Mouse (Mus musculus) hindbrain, embryonic 13.5 days (tissue): ENCODE results near the gene Ssbp3. TPM values are rescaled to one million over a fixed set of nuclear protein-coding genes. Genes with fewer than 3 reads are reported as not detected.

Experiments used
- ATAC-seq: fragments of 200-750 bp; cut with Nextera tagmentation; 2 replicates; pipeline ENCODE4 v1.8.0; 2017; ENCODE audit warnings: moderate TSS enrichment; ENCODE audit not compliant: low FRiP score
- H3K27ac ChIP-seq: fragments of 300-500 bp; sonication (generic); 2 replicates; pipeline ENCODE4 v1.5.1; 2015; ENCODE audit warnings: inconsistent platforms, mild to moderate bottlenecking, moderate library complexity
- H3K27me3 ChIP-seq: fragments of 300-500 bp; sonication (generic); 2 replicates; pipeline ENCODE4 v1.6.1; 2015; ENCODE audit warnings: mild to moderate bottlenecking, inconsistent platforms
- H3K36me3 ChIP-seq: fragments of 300-500 bp; sonication (generic); 2 replicates; pipeline ENCODE4 v1.6.1; 2015; ENCODE audit warnings: mild to moderate bottlenecking, inconsistent platforms
- H3K4me1 ChIP-seq: fragments of 300-500 bp; sonication (generic); replicated peaks from 2 replicates; pipeline ENCODE4 v1.6.1; 2015; ENCODE audit warnings: inconsistent platforms
- H3K4me2 ChIP-seq: fragments of 300-500 bp; sonication (generic); 2 replicates; pipeline ENCODE4 v1.6.1; 2015; ENCODE audit warnings: inconsistent platforms, mild to moderate bottlenecking, moderate library complexity
- H3K4me3 ChIP-seq: fragments of 300-500 bp; sonication (generic); 2 replicates; pipeline ENCODE4 v1.5.1; 2015; ENCODE audit warnings: mild to moderate bottlenecking, inconsistent platforms
- H3K9ac ChIP-seq: fragments of 300-500 bp; sonication (generic); 2 replicates; pipeline ENCODE4 v1.6.1; 2015; ENCODE audit warnings: mild to moderate bottlenecking, inconsistent platforms
- H3K9me3 ChIP-seq: fragments of 300-500 bp; sonication (generic); 2 replicates; pipeline ENCODE4 v1.6.1; 2016; ENCODE audit warnings: inconsistent platforms
- WGBS: fragments of 180-500 bp; shearing (Covaris S2); methylation state at CpG from one replicate; pipeline ENCODE4 v1.1.7; 2015; 5-methylcytosine and 5-hydroxymethylcytosine counted together
- polyA plus RNA-seq: library from polyadenylated mRNA; unstranded; fragments of >200 nt; fragmentation: Nextera tagmentation; extraction: Ambion mirVana; gene quantifications from 2 replicates; pipeline ENCODE4 v1.2.1, GENCODE M21; 2015

Ssbp3 gene
- 179 and 180 TPM in 2 replicates for polyA plus RNA-seq

DNA sequence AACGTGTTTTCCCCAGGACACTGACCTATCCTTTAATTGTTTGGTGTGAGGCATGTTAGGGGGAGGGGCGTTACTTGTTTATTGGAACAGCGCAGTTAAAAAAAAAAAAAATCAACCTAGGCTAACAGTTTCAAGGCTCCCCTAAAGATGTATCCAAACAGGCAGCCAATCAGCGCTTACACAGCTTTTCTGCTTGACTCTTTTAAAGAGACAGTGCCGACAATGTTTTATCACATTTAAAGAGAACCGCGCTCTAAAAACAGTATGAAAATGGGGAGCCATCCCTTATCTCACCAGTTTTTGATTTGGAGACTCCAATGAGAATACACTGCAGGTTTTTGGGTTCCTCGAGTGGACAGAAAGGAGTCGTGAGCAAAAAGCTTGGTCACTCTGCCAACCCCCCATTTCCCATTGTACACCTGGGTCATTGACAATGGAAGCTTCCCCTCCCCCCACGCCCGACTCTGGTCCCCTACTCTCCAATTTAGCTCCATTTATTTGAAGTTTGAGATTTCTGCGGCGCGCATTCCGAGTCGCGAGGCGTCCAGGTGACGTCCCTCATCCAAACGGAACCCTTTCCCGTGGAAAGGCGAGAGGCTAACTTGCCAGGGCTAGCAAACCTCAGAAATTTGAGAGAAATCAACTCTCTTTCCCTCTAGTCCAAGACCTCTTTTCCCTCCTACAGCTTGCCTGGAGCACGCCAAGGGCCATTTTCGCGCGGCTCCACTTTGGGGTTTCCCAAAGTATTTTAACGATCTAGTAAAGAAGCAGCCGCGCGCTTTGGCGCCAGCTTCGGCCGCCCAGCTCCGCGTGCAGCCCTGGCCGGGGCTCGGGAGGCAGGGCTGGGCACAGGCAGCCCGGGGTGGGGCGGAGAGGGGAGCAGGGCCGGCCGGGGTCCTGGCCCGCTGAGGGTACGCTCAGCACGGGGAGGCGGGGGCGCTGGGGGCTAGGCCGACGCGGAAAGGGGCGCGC is at the start of gene Ssbp3:
TSS of gene Ssbp3 (plus strand) at position 501 of the 972 bp plus-strand sequence.
- H3K4me3 ChIP-seq: peak within 1 kb of the TSS; percentile 100
- WGBS: under 1% methylated on average over 50 of the region's 51 CpGs
- H3K27me3 ChIP-seq: no peaks in the 10 kb centered on the region
- peaks cover 16% of the 10 kb centered on the region for H3K36me3 ChIP-seq
- no peaks in the 10 kb centered on the region for H3K9me3 ChIP-seq
- peaks cover 54% of the 10 kb centered on the region for H3K4me1 ChIP-seq
- H3K4me2 ChIP-seq: peak within 1 kb of the TSS; percentile 97
- peak within 1 kb of the TSS; percentile 100 for H3K27ac ChIP-seq
- ATAC-seq: peak; percentile 62
- peak within 1 kb of the TSS; percentile 100 for H3K9ac ChIP-seq

DNA sequence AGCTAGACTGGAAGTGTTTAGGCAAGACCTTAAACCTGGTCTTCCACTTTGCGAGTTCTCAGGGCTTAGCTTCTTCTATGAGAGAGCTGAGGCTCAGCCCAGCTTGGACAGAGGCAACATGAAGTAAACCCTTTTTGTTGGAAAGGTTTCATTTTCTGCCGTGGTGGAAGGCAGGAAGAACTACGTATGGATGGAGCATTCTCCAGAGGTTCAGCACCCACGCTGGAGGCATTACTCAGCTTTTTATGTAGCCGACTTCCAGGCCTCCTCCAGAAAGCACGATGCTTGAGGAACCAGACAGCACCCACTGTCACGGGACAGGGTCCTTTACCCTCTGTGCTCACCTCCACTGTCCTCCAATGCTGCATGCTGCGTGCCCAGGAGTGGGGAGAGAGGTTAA is 48.6 kb upstream of the Ssbp3 start:
- ATAC-seq: no peak
- Histone ChIP-seq H3K4me1 (peaks cover 37% of the 10 kb centered on the region), H3K27ac (no peak overlapping the region), H3K27me3 (0 out of 2 replicates have a peak, but pooled peaks cover 3% of the 10 kb centered on the region), H3K9ac (no peak overlapping the region), H3K4me3 (no peak overlapping the region), H3K9me3 (no peaks in the 10 kb centered on the region), H3K36me3 (no peaks in the 10 kb centered on the region), H3K4me2 (no peak overlapping the region)
- 83% methylated on average over 8 of the region's 8 CpGs for WGBS

DNA sequence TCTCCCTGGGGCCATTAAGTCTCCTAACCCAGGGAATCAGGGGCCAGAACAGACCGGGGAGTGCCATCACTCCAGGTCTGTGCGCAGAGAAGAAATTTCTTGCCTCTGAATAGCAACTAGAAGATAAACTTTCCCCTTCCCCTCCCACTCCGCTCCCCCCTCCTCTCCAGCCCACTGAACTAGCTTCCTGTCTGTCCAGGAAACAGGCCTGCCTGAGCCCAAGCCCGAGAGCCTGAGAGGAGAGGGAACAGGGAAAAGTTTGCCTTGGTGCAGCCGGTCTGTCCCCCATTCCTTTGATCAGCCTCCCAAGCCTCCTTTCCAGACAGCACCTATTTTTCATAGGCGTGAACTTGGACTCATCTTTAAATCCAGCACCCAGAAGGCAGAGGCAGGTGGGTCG is 48.2 kb upstream of the Ssbp3 start:
- Histone ChIP-seq H3K36me3 (no peaks in the 10 kb centered on the region), H3K9me3 (no peaks in the 10 kb centered on the region), H3K4me3 (no peak overlapping the region), H3K27me3 (0 out of 2 replicates have a peak, but pooled peaks cover 3% of the 10 kb centered on the region), H3K4me2 (no peak overlapping the region), H3K27ac (no peak overlapping the region), H3K9ac (0 out of 2 replicates have a peak overlapping the region, but pooled peaks have one; percentile 35), H3K4me1 (peaks cover 42% of the 10 kb centered on the region)
- 58% methylated on average over 7 of the region's 7 CpGs for WGBS
- ATAC-seq: no peak

DNA sequence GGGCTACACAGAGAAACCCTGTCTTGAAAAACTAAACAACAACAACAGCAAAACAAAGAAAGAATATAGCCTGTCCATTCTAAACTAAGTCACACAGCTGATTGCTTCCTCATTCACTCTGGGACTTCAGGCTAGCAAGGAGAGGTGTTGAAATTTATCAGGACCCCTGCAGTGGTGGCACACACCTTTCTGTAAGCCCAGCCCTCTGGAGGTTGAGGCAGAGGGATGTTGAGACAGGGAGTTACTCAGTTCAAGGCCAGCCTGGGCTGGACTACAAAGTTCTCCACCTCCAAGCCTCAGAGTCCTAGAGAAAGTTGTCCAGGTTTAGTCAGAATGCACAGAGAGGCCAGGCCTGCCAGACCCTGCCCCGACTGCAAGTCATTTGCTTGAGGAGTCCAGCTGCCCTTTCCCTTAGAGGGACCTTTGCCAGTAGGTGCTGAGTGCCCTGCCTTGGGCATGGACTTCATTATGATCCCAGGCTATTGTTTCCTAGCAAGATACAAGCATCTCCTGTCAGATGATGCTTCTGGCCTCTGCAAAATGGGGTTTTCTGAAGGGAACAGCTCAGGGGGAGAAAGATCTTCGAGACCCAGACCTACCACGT is 47.6 kb upstream of the Ssbp3 start:
- Histone ChIP-seq H3K27me3 (0 out of 2 replicates have a peak, but pooled peaks cover 3% of the 10 kb centered on the region), H3K9ac (no peak overlapping the region), H3K4me1 (peaks cover 42% of the 10 kb centered on the region), H3K27ac (0 out of 2 replicates have a peak overlapping the region, but pooled peaks have one; percentile 23), H3K4me2 (no peak overlapping the region), H3K4me3 (no peak overlapping the region), H3K36me3 (no peaks in the 10 kb centered on the region), H3K9me3 (no peaks in the 10 kb centered on the region)
- 25% methylated on average over 3 of the region's 3 CpGs for WGBS
- ATAC-seq: no peak

DNA sequence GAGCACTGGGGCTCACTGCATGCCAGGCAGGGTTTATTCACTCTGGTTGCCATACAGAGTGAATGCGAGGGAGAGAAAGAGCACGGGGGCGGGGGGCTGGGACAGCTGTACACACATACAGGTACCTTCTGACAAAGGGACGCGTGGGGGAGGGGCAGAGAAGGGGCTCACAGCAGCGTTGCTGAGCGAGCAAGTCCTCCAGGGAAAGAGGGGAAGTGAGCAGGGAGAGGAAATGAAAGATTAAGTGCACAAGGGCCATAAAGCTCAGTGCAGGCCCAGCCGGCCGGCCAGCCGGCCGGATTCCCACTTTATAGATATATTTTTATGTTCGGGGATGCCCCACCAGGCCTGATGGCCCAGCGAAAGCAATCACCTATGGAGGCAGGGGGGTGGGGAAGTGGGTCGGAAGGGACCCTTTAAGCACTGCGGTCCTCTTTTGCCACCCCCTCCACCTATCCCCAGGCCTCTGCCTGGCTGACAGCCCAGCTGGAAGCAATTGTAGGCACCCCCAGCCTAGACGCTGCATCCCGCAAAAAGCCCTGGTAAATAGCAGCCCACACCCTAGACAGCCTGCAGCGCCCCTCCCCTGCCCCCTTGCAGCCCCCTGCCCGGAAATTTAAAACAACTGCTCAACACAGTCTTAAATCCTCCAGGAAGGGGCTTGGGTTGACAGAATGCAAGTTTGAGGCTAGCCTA is 44.9 kb upstream of the Ssbp3 start:
- H3K4me2 ChIP-seq: no peak overlapping the region; the same call in 1 of the 2 replicates
- 9% methylated on average over 19 of the region's 19 CpGs for WGBS
- ATAC-seq: peak; percentile 53; the same call in 1 of the 2 replicates

DNA sequence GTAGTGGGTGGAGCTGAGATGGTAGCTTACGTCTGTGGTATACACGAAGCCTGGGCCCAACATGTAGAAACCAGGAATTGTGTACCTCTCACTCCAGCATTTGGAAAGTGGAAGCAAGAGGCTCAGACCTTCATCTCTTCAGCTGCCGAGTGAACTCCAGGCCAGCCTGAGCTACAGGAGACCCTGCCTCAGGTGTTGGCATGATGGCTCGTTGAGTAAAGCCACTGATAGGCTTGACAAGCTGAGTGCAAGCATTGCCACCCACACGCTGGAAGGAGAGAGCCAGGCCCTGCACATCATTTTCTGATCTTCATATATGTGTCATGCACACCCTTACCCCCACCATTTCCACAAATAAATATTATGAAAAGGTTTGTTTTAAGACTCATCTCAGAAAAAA is 44.1 kb upstream of the Ssbp3 start:
- H3K4me1 ChIP-seq: peaks cover 42% of the 10 kb centered on the region
- H3K4me3 ChIP-seq: no peak overlapping the region
- H3K9ac ChIP-seq: no peak overlapping the region
- no peaks in the 10 kb centered on the region for H3K36me3 ChIP-seq
- H3K27me3 ChIP-seq: 0 out of 2 replicates have a peak, but pooled peaks cover 3% of the 10 kb centered on the region
- H3K27ac ChIP-seq: peak overlapping the region; percentile 72
- H3K9me3 ChIP-seq: no peaks in the 10 kb centered on the region
- H3K4me2 ChIP-seq: no peak overlapping the region
- ATAC-seq: no peak
- WGBS: 63% methylated on average over 5 of the region's 5 CpGs

More for the DNA sequence above, 44.9 kb upstream of the Ssbp3 start:
- 0 out of 2 replicates have a peak, but pooled peaks cover 3% of the 10 kb centered on the region for H3K27me3 ChIP-seq
- 0 out of 2 replicates have a peak overlapping the region, but pooled peaks have one; percentile 49 for H3K9ac ChIP-seq
- no peak overlapping the region for H3K4me3 ChIP-seq
- no peaks in the 10 kb centered on the region for H3K9me3 ChIP-seq
- peak overlapping the region; percentile 72 for H3K27ac ChIP-seq
- H3K4me1 ChIP-seq: peaks cover 42% of the 10 kb centered on the region
- no peaks in the 10 kb centered on the region for H3K36me3 ChIP-seq

DNA sequence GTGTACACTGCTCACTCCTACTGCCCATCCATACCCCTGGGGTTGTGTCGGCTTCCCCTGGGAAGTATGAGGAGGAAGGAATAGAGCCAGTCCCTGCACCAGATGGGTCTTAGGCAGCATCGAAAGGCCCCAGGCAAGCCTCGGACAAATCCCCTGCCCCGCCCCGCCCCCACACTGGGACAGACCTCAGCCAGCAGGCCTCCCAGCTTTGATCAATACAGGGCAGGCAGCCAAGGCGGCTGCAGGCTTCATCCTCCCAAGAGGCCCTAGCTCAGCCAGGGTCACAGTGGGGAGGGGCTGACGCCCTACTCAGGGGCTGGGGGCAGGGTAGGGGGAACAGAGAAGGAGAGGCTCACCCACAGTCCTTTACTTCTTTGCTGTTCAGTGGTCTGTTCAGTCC is 43.7 kb upstream of the Ssbp3 start:
- Histone ChIP-seq H3K4me3 (no peak overlapping the region), H3K9ac (no peak overlapping the region; the same call in 1 of the 2 replicates), H3K9me3 (no peaks in the 10 kb centered on the region), H3K27ac (peak overlapping the region; percentile 72), H3K36me3 (no peaks in the 10 kb centered on the region), H3K27me3 (no peaks in the 10 kb centered on the region), H3K4me2 (no peak overlapping the region), H3K4me1 (peaks cover 42% of the 10 kb centered on the region)
- ATAC-seq: peak; percentile 81
- 3% methylated on average over 7 of the region's 7 CpGs for WGBS

DNA sequence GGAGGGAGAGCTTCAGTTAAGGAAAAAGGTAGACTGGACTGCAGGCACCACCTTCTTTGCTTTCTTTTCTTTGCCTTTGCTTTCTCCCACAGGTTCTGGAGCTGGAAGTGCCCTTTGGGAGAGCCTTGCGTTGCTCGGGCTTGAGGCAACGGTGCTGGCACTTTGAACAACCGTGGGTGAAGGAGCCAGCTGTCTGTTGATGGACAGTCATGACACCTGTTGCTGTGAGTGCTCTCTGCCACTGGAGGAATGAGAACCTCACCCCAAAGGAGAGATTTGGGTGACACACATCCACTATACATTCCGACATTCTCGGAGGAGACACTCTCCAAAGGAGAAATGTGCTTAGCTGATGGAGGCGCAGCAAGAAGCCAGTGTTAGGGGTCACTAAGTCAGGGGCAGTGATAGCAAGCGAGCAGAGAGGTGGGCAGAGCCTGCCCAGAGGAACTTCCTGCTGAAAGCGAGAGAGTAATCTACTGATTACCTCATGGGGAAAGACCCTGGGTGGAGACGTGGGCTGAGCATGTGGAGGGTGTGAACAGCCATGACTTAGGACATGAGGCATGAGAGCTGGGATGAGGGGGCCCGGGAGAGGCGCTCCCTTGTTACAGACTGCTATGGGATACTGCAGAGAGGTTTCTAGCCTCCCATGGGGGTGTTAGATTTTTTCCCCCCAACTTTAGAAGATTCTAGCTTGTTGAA is 41.6 kb upstream of the Ssbp3 start:
- Histone ChIP-seq H3K36me3 (no peaks in the 10 kb centered on the region), H3K4me3 (no peak overlapping the region), H3K4me2 (no peak overlapping the region), H3K27ac (no peak overlapping the region), H3K27me3 (no peaks in the 10 kb centered on the region), H3K4me1 (peaks cover 32% of the 10 kb centered on the region), H3K9ac (no peak overlapping the region), H3K9me3 (no peaks in the 10 kb centered on the region)
- 78% methylated on average over 12 of the region's 12 CpGs for WGBS
- no peak for ATAC-seq

DNA sequence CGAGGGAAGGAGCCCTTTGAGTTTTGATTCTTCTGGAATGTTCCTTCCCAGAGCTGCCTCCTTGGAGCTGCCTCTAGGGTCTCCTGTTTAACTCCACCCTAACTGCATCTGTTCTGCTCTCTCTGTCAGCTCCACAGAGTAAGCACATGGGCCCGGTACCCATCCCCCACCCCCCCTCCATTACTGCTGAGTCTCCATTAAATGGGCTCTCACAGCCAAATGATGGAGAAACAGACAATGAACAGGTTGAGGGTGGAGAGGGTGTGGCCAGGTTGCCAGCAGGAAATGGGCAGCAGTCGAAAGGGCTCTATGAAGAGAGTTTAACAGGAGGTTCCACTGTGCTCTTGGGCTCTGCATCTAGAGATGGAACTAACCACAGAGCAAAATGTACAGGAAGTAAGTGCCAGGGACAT is 41.0 kb upstream of the Ssbp3 start:
- no peak for ATAC-seq
- H3K27me3 ChIP-seq: no peaks in the 10 kb centered on the region
- no peak overlapping the region for H3K4me2 ChIP-seq
- H3K9ac ChIP-seq: no peak overlapping the region
- H3K4me1 ChIP-seq: peaks cover 31% of the 10 kb centered on the region
- no peak overlapping the region for H3K27ac ChIP-seq
- 79% methylated on average over 3 of the region's 3 CpGs for WGBS
- H3K9me3 ChIP-seq: no peaks in the 10 kb centered on the region
- no peaks in the 10 kb centered on the region for H3K36me3 ChIP-seq
- H3K4me3 ChIP-seq: no peak overlapping the region

DNA sequence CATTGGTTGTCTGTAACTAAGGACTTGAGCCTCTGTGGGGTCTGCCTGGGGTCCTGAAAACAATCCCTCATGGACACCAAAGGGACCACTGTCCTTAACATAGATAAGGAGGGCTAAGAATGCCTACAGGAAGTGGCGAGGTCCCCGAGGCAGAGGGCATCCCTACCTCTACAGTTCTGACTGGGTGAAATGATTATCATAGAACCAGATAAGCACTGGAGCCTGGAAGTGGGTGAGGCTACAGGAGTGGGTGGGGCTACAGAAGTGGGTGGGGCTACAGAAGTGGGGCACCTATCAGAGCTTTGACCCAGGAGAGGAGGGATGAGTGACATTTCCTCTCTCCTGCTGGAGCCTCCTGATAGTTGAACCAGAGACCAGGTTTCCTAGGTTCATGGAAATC is 39.9 kb upstream of the Ssbp3 start:
- H3K4me1 ChIP-seq: peaks cover 22% of the 10 kb centered on the region
- no peak for ATAC-seq
- no peak overlapping the region for H3K4me3 ChIP-seq
- no peak overlapping the region for H3K27ac ChIP-seq
- H3K36me3 ChIP-seq: no peaks in the 10 kb centered on the region
- H3K4me2 ChIP-seq: no peak overlapping the region
- no peak overlapping the region for H3K9ac ChIP-seq
- 81% methylated on average over 2 of the region's 2 CpGs for WGBS
- no peaks in the 10 kb centered on the region for H3K27me3 ChIP-seq
- no peaks in the 10 kb centered on the region for H3K9me3 ChIP-seq

DNA sequence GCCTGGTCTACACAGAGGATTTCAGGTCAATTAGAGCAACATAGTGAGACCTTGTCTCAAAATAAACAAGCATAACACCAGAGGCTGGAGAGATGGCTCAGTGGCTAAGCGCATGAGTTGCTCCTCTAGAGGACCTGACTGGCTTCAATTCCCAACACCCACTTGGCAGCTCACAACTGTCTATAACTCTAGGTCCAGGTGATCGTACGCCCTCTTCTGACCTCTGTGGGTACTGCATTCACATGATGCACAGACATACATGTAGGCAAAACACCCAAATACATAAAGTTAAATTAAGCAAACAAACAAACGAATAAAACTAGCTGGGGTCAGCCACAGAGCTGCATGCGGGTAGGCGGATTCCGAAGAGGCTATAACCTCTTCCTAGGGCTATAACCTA is 36.0 kb upstream of the Ssbp3 start:
- no peaks in the 10 kb centered on the region for H3K9me3 ChIP-seq
- no peaks in the 10 kb centered on the region for H3K36me3 ChIP-seq
- H3K9ac ChIP-seq: no peak overlapping the region
- WGBS: 89% methylated on average over 7 of the region's 7 CpGs
- no peak overlapping the region for H3K27ac ChIP-seq
- H3K4me1 ChIP-seq: no peaks in the 10 kb centered on the region
- no peaks in the 10 kb centered on the region for H3K27me3 ChIP-seq
- no peak overlapping the region for H3K4me3 ChIP-seq
- no peak for ATAC-seq
- no peak overlapping the region for H3K4me2 ChIP-seq
